Mouse (Mus musculus): ENCODE measurements around the gene 4930558C23Rik.
"Not testable (repeated sequence)": the region's sequence is repeated elsewhere in the genome, so short reads cannot be mapped to it uniquely, and the experiment has no call there.

Gene 4930558C23Rik

GRCm38 (mm10) chr3:95373208-95373607, 29.4 kb downstream of the 4930558C23Rik start:
- DNase-seq (ENCODE audit: low spot score in 2 of 2), result no peak

DNA sequence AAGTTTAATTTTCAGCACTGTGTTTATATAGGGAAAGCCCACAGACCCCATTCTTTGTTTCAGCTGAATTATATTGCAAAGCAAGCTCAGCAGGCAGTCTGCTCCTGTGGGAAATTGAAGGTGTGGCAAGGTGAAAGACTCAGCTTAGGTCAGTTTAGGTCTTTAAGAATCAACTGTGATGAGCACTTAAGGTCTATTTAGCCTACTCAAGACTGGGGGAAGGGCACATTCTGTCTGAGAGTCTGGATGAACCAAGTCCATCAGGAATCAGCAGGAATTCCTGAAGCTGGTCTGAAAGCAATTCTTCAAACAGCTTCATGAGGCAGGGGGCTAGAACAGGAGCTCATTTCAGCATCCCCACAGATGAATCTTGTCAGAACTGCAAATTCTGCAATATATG, 32.5 kb downstream of the 4930558C23Rik start:
- no peak for DNase-seq (ENCODE audit: low spot score in 2 of 2)

DNA sequence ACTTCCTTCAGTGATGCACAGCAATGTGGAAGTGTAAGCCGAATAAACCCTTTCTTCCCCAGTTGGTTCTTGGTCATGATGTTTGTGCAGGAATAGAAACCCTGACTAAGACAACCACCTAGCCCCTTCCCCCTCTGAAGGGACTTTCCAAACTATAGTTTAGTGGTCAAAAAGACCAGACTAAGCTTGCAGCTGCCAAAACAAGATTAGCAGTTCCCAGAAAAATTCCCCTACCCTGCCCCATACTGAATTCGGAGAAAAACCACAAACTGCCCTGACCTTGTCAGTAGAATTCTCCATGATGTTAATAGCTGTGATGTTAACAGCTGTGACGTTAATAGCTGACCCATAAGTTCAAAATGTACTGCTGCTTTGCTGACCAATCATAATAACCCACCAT, 42.4 kb downstream of the 4930558C23Rik start:
- not testable (repeated sequence) for DNase-seq (ENCODE audit: low spot score in 2 of 2)

- no peak for DNase-seq (ENCODE audit: low spot score in 2 of 2)
Observed at GRCm38 (mm10) chr3:95357746-95358145, 44.9 kb downstream of the 4930558C23Rik start.

DNA sequence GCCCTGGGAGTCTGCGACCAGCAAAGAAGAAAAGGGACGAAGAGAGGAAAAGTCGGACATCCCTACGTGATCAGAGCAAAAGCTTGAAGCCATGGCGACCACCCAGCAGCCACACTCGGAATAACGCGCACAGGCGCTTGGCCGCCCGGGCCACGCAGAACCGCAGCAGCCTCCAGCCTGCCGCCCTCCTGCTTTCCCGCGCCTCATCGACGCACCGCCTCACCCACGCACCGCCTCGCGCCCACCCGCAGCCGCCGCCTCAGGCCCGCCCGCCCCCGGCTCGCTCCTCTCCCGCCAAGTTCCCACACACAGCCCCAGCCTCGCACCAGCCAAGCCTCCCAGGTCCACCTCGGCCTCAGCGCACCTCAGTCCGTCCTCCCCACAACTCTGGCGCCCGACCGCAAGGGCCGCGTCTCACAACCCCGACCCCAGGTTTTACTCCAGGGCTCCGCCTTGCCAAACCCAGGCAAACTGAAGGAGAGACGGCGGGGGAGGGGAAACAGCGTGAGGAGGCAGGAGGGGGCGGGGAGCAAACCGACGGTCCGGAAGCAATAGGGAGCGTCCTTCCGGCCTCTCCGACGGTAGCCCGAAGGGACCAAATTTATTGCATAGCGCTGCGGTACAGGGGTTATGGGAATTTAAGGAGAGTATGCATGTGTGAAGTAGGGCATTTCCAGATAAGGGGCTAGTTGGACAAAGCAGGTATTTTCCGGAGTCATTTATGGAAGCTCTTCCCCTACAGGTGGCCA, 45.8 kb downstream of the 4930558C23Rik start, which contains the start of gene Setdb1:
Setdb1 (minus strand) TSS at position 502 of the 749 bp plus-strand sequence.
- peak; percentile 93 for DNase-seq (ENCODE audit: low spot score in 2 of 2)

GRCm38 (mm10) chr3:95355911-95356544, 46.6 kb downstream of the 4930558C23Rik start:
- DNase-seq (ENCODE audit: low spot score in 2 of 2), result not testable (repeated sequence)

- no peak for DNase-seq (ENCODE audit: low spot score in 2 of 2)
Observed at GRCm38 (mm10) chr3:95349491-95349890, 53.1 kb downstream of the 4930558C23Rik start.

DNA sequence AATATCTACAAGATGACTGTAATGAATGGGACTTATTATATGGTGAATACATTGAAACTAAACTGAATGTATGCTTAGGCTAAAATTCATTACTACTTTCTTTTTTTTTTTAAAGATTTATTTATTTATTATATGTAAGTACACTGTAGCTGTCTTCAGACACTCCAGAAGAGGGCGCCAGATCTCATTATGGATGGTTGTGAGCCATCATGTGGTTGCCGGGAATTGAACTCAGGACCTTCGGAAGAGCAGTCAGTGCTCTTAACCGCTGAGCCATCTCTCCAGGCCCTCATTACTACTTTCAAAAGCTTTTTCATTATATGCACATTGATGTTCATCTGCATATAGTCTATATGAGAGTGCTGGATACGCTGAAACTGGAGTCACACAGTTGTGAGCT, 54.3 kb downstream of the 4930558C23Rik start:
- not testable (repeated sequence) for DNase-seq (ENCODE audit: low spot score in 2 of 2)

- DNase-seq (ENCODE audit: low spot score in 2 of 2), result no peak
Observed at GRCm38 (mm10) chr3:95346454-95346853, 56.2 kb downstream of the 4930558C23Rik start.

GRCm38 (mm10) chr3:95343356-95344000, 59.2 kb downstream of the 4930558C23Rik start:
- not testable (repeated sequence) for DNase-seq (ENCODE audit: low spot score in 2 of 2)

DNA sequence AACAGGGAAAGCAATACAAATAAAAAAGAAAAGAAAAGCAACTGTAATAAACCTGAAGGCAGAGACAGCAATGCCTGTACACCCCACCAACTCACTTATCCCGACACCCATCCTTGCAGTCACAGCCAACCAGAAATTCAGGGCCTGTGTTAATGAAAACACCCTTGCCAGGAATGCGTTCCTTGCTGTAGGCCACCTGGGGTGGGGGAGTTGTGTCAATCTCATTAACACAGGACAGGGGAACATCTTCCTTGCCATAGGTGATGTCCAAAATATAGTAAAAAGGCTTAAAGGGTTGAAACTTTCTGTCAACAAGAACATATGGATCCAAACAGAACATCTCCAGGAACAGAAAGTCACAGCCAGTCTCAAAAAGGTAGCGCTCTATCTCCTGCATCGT, 64.4 kb downstream of the 4930558C23Rik start:
- DNase-seq (ENCODE audit: low spot score in 2 of 2), result no peak

DNA sequence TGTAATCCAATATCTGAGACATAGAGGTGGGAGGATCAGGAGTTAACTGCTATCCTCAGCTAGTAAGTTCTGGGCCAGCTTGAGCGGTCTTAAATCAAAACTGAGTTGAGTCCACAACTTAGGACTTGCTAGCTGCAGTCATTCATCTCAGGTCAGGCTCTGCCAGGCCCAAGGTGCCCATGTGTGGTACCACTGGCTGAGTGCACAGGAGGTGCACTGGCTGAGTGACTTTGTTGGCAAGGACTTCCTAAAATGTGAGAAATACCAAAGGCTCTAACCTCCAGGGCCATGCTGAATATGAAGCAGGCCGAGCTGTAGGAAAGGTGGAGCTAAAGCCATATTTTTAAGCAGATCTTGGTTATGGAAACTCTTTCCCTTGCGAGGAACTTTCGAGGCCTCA, 65.3 kb downstream of the 4930558C23Rik start:
- no peak for DNase-seq (ENCODE audit: low spot score in 2 of 2)

Measured in urinary bladder, postnatal 36 days (tissue).